Mouse (Mus musculus) forebrain, embryonic 12.5 days (tissue): Measurements from ENCODE around the gene Cyth1. TPM values are rescaled to one million over a fixed set of nuclear protein-coding genes. Genes with fewer than 3 reads are reported as not detected.

Experiments used
- ATAC-seq: fragments of 200-750 bp; cut with Nextera tagmentation; 2 replicates; pipeline ENCODE4 v1.8.0; 2017; ENCODE audit warnings: moderate TSS enrichment; ENCODE audit not compliant: low FRiP score
- H3K27ac ChIP-seq: fragments of 300-500 bp; sonication (generic); 2 replicates; pipeline ENCODE4 v1.5.1; 2016; ENCODE audit warnings: mild to moderate bottlenecking
- H3K27me3 ChIP-seq: fragments of 300-500 bp; sonication (generic); 2 replicates; pipeline ENCODE4 v1.6.1; 2016; ENCODE audit warnings: mild to moderate bottlenecking
- H3K36me3 ChIP-seq: fragments of 300-500 bp; sonication (generic); replicated peaks from 2 replicates; pipeline ENCODE4 v1.6.1; 2016; ENCODE audit warnings: mild to moderate bottlenecking
- H3K4me1 ChIP-seq: fragments of 300-500 bp; sonication (generic); 2 replicates; pipeline ENCODE4 v1.6.1; 2016
- H3K4me2 ChIP-seq: fragments of 300-500 bp; sonication (generic); 2 replicates; pipeline ENCODE4 v1.6.1; 2016; ENCODE audit warnings: mild to moderate bottlenecking, moderate library complexity
- H3K4me3 ChIP-seq: fragments of 300-500 bp; sonication (generic); replicated peaks from 2 replicates; pipeline ENCODE4 v1.5.1; 2016; ENCODE audit warnings: mild to moderate bottlenecking
- H3K9ac ChIP-seq: fragments of 300-500 bp; sonication (generic); 2 replicates; pipeline ENCODE4 v1.6.1; 2016; ENCODE audit warnings: mild to moderate bottlenecking
- H3K9me3 ChIP-seq: fragments of 300-500 bp; sonication (generic); 2 replicates; pipeline ENCODE4 v1.6.1; 2016
- WGBS: fragments of 180-500 bp; shearing (Covaris S2); methylation state at CpG from one replicate; pipeline ENCODE4 v1.1.7; 2016; 5-methylcytosine and 5-hydroxymethylcytosine counted together
- polyA plus RNA-seq: library from polyadenylated mRNA; unstranded; fragments of >200 nt; fragmentation: Nextera tagmentation; extraction: Ambion mirVana; gene quantifications from 2 replicates; pipeline ENCODE4 v1.2.1, GENCODE M21; 2016

The Cyth1 gene
- polyA plus RNA-seq, 1 experiment from 2014 or later = 24.0 TPM

DNA sequence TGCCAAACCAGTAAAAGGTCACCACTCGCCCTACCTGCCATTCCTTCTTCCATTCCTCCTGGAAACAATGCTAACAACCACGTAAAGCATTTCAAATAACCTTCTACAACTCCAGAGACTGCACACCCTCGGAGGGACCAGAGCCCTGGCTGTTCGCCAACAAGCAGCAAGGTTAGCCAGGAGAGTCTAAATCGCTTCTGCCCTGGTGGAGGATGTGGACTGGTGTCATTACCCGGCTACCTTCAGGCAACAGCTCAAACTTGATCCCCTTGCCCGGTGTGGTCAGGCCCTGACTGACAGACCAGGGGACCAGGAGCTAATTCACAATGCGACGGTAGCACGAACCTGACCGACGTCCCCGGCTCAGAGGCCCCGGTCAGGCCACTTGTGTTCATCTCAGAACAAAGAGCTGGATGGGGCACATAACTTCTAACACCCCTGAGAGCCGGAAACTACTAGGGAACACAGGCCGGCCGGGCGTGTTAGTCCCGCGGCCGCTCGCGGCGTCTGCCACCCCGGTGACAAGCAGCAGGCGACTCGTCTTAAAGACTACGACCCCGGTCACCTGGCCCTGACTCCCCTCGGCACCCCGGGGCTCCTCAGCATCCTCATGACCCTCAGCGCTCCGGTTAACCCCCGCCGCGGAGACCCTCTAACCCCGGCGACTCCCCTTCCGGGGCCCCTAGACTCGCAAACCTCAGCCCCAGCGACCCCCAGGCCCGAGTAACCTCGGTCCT is 865 bp downstream of the Cyth1 start:
- Histone ChIP-seq H3K9me3 (no peaks in the 10 kb centered on the region), H3K27ac (no peak overlapping the region), H3K4me1 (peaks cover 20% of the 10 kb centered on the region), H3K9ac (peak overlapping the region; percentile 80), H3K4me2 (peak overlapping the region; percentile 90), H3K36me3 (no peaks in the 10 kb centered on the region), H3K27me3 (peaks cover 8% of the 10 kb centered on the region), H3K4me3 (peak overlapping the region; percentile 67)
- 3% methylated on average over 43 of the region's 43 CpGs for WGBS
- peak; percentile 15 for ATAC-seq

DNA sequence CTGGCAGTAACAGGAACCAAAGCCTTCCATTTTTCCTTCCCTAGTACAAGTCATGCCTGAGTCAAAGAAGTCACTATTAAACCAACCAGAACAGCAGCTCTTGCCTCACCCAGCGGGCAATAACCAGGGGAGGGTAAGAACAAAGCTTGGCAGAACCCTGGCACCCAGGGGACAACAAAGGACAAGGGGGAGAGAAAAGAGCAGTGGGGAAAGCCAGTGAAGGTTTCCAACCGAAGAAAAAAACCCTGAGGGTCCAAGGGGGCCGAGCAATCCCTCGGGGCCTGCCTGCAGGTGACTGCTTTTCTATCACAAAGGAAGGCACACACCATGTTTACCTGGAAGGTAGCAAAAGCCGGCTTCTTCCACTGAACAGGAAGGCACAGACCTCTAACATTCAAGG is 1.7 kb downstream of the Cyth1 start:
- no peaks in the 10 kb centered on the region for H3K36me3 ChIP-seq
- WGBS = 58% methylated on average over 5 of the region's 5 CpGs
- peak overlapping the region; percentile 90 for H3K4me2 ChIP-seq
- peaks cover 8% of the 10 kb centered on the region for H3K27me3 ChIP-seq
- peak overlapping the region; percentile 80 for H3K9ac ChIP-seq
- H3K4me1 ChIP-seq = peaks cover 23% of the 10 kb centered on the region
- no peaks in the 10 kb centered on the region for H3K9me3 ChIP-seq
- no peak for ATAC-seq
- H3K27ac ChIP-seq = no peak overlapping the region
- peak overlapping the region; percentile 67 for H3K4me3 ChIP-seq

DNA sequence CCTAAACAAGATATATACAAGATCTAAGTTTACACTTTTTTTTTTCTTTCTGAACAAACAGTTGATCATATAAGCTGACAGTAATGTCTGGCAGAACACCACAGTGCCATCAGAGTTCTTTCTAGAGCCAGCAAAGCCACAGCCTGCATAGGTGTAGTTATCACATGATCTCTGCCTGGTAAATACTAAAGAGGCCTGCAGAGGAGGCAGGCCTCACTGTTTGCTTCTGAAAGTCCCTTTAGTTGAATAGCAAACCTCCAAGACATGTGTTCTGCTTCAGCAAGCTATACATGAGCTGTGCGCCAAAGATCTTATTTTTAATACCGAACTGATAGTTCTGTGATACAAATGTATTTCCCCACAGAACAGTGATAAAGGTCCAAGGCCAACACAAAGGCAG is 3.3 kb downstream of the Cyth1 start:
- WGBS = 90% methylated on average over 2 of the region's 2 CpGs
- no peak for ATAC-seq
- no peak overlapping the region for H3K4me3 ChIP-seq
- H3K27ac ChIP-seq = no peak overlapping the region
- no peak overlapping the region for H3K4me2 ChIP-seq
- no peaks in the 10 kb centered on the region for H3K9me3 ChIP-seq
- H3K36me3 ChIP-seq = no peaks in the 10 kb centered on the region
- H3K27me3 ChIP-seq = peaks cover 8% of the 10 kb centered on the region
- peaks cover 24% of the 10 kb centered on the region for H3K4me1 ChIP-seq
- H3K9ac ChIP-seq = no peak overlapping the region

DNA sequence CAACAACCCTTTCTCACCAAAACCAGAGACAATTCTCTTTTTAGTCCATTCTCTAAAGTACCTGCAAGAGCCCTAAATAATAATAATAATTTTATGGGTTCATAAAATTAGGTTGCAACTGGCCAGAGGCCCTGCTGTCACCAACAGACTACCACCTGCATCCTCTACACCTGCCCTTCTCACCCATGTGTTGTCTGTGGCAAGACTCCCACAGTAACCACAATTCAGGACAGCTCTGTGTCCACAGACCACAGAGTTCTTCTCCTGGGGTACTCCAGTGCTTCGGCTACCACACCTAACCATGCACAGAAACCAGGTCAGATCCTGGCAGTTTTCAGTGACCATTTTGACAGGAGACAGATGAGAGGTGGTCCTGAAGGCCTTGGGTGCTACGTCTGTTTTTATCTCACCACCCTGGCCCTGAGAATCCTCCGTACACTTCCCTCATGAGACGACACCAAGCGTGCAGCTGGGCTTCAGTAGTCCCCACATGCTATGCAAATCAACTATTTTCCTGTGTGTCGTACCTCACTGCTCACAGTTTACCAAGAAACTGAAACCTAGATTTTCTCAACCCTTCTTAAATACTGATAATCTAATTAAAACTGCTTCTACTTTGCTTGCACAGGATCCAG is 4.6 kb downstream of the Cyth1 start:
- Histone ChIP-seq H3K4me1 (peaks cover 29% of the 10 kb centered on the region), H3K27me3 (peaks cover 8% of the 10 kb centered on the region), H3K27ac (no peak overlapping the region), H3K4me2 (no peak overlapping the region), H3K9ac (no peak overlapping the region), H3K4me3 (no peak overlapping the region), H3K9me3 (no peaks in the 10 kb centered on the region), H3K36me3 (no peaks in the 10 kb centered on the region)
- ATAC-seq = no peak
- WGBS = 93% methylated on average over 6 of the region's 6 CpGs

DNA sequence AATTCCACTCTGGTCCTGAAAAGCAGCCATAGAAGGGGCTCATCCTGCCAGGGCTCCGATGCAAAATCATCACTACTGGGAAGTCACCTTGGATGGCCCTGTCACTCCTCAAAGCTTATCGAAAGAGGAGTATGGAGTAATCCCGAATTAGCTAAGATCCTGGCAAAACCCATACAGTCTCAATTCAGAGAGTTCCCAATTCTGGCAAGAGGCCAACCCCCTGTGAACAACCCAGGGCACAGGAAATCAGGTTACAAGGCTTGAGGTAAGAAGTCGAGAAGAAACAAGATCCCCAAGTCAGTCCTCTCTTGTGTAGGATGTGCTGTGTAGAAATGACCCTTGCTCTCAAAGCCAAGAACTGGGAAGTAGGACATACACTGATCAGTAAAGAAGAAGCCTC is 5.9 kb downstream of the Cyth1 start:
- Histone ChIP-seq H3K27ac (no peak overlapping the region), H3K27me3 (peaks cover 8% of the 10 kb centered on the region), H3K4me2 (no peak overlapping the region), H3K4me1 (peaks cover 27% of the 10 kb centered on the region), H3K9ac (no peak overlapping the region), H3K4me3 (no peak overlapping the region), H3K9me3 (no peaks in the 10 kb centered on the region), H3K36me3 (no peaks in the 10 kb centered on the region)
- no peak for ATAC-seq
- WGBS = 88% methylated on average over 4 of the region's 4 CpGs

DNA sequence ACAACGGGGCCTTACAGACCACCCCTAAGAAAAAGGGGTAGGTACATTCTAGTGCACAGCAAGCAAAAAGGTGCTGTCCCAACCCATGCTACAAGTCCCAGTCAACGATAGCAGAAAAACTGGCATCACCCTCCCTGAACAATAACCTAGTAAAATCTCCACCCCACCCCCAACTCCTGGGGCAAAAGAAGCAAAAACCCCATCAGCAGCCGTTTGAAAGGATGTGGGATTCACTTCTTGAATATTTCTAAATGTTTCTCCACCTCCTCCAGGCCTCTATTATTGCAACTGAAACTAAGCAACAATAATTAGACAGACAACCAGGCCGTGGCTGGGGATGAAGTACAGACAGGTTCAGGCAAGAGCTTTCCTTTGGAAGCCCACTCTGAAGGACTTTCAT is 8.0 kb downstream of the Cyth1 start:
- Histone ChIP-seq H3K9me3 (no peaks in the 10 kb centered on the region), H3K27me3 (no peaks in the 10 kb centered on the region), H3K27ac (no peak overlapping the region), H3K9ac (no peak overlapping the region), H3K4me2 (no peak overlapping the region), H3K36me3 (no peaks in the 10 kb centered on the region), H3K4me3 (no peak overlapping the region), H3K4me1 (peaks cover 21% of the 10 kb centered on the region)
- ATAC-seq = no peak
- 74% methylated on average over 4 of the region's 4 CpGs for WGBS

DNA sequence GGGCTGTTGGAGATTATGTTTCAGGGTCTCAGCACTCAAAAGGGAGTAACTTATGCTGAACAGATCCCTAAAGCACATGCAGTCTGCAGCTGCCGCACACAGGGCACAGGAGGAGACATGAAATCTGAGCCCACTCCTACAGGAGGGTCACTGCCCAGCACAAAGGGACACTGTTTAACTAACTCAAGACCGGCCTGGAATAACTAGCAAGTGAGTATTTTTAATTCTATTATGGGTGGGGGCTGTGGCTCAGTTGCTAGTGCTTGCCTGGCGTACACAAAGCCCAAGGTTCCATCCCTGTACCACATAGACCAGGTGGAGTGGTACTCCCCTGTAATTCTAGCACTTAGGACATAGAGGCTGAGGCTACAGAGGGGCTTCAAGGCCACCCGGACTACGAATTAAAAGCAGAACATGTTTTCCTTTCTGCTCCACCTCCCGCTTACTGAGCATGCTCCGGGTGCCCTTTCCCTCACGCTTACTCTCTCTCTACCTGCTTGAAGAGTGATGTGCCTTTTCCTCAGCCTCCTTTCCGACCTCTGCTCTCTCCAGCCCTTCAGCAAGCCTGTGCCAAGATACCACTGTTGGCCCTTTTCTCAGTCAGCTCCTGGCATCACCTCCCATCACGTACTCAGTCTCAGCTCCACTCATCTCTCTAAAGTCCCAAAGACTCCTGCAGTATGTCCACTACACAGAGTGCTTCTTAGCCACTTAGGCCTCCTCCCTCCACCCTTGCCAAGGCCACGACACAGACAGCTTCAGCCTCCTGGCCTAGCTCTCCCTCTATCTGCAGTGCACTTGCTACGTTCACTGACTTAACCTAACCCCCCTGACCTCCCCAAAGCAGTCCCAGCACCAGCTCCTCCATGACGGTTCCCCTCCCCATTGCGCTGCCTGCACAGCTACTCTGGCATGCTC is 8.9 kb downstream of the Cyth1 start:
- H3K9ac ChIP-seq = no peak overlapping the region
- ATAC-seq = 0 out of 2 replicates have a peak, but pooled peaks have one; percentile 30
- WGBS = 54% methylated on average over 14 of the region's 14 CpGs

DNA sequence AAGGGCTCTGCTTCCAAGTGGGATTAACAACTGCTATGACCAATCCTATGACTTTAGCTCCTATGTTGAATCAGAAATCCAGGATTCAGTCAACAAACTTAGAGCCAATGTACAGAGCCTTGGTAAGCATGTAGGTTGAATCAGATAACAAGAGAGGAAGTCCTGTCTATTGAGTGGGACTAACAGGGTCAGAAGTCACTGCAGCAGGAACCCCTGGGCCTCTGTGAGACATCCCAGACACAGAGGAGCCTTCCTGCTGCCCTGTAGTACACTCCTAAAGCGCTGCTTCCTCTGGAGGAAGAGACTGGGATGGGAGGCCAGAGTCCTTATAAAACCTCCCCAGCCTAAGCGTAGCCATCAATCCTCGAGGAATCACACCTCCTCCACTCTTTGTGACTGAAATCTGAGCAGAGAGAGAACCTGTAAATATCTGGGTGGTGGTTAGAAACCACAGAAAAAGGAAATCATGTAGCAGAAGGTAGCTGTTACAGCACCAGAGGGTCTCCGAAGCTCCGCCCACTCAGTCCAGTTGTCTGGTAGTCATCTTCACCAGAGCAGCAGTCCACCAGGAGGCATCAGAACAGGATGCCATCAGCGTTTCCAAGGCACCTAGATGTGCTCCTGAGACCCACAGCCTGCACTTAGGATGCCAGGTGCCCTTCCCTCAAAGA is 11.7 kb downstream of the Cyth1 start:
- Histone ChIP-seq H3K4me1 (peaks cover 25% of the 10 kb centered on the region), H3K9me3 (no peaks in the 10 kb centered on the region), H3K27me3 (no peaks in the 10 kb centered on the region), H3K4me2 (no peak overlapping the region), H3K27ac (no peak overlapping the region), H3K9ac (no peak overlapping the region), H3K4me3 (no peak overlapping the region), H3K36me3 (no peaks in the 10 kb centered on the region)
- WGBS = 83% methylated on average over 6 of the region's 6 CpGs
- ATAC-seq = no peak

More for the DNA sequence above, 8.9 kb downstream of the Cyth1 start:
- Histone ChIP-seq H3K4me3 (no peak overlapping the region), H3K4me1 (peaks cover 21% of the 10 kb centered on the region), H3K4me2 (peak overlapping the region; percentile 3; the same call in 1 of the 2 replicates), H3K36me3 (no peaks in the 10 kb centered on the region), H3K9me3 (no peaks in the 10 kb centered on the region), H3K27ac (peak overlapping the region; percentile 65), H3K27me3 (no peaks in the 10 kb centered on the region)

DNA sequence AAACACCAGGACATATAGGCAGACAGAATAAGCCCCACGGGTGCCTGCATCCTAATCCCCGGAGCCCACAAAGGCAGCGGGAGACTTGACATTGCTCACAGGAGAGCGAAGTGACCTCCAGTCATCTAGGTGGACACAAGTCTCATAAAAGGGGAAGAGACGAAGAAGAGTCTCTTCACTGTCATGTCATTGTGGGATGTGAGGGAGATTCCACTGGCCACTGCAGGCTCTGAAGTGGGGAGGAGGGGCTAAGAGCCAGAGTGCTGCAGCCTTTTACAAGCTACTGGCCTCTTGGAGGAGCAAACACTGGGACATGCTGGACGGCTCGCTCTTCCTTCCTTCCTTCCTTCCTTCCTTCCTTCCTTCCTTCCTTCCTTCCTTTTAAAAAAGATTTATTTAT is 13.5 kb downstream of the Cyth1 start:
- no peak for ATAC-seq
- Histone ChIP-seq H3K36me3 (no peaks in the 10 kb centered on the region), H3K4me3 (no peak overlapping the region), H3K9ac (no peak overlapping the region), H3K27me3 (no peaks in the 10 kb centered on the region), H3K4me1 (peaks cover 22% of the 10 kb centered on the region), H3K9me3 (no peaks in the 10 kb centered on the region), H3K27ac (no peak overlapping the region), H3K4me2 (no peak overlapping the region)
- 78% methylated on average over 7 of the region's 7 CpGs for WGBS

DNA sequence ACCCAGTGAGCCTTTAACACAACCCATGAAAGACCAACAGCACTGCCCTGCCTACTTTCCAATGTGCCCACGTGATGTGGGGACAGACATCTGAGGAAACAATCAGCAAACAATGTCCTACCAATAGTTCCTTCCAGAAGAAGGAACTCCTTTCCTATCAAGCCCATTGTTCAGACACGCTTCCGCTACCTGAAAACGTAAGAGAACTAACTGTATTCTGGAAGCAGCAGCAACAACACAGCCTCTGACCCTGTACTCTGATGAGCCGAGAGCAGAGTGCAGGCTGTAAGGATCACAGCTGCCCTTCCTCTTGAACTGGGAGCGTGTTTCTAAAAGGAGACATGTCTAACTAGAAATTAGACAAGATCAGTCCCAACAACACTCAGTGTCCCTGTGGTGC is 13.9 kb downstream of the Cyth1 start:
- 84% methylated on average over 6 of the region's 6 CpGs for WGBS
- H3K36me3 ChIP-seq = no peaks in the 10 kb centered on the region
- H3K27ac ChIP-seq = no peak overlapping the region
- H3K27me3 ChIP-seq = no peaks in the 10 kb centered on the region
- no peak for ATAC-seq
- no peak overlapping the region for H3K4me2 ChIP-seq
- no peaks in the 10 kb centered on the region for H3K9me3 ChIP-seq
- H3K4me3 ChIP-seq = no peak overlapping the region
- peaks cover 17% of the 10 kb centered on the region for H3K4me1 ChIP-seq
- no peak overlapping the region for H3K9ac ChIP-seq

DNA sequence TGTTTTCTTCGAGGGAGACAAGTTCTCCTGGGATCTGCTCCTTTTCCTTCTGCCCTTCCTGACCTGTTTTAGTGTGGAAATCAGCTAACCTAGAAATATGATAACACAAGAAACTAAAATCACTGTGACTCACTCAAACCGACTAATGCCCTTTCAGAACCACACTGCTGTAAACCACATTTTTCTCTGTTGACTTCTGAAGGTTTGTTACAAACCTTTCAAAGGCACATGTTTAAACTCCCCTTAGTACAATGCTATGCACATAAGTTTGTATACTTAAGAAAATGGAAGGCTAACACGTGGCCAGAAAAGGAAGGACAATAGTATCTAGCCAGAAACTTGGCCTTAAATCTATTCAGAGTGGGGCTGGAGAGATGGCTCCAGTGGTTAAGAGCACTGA is 14.5 kb downstream of the Cyth1 start:
- H3K4me2 ChIP-seq = no peak overlapping the region
- no peak overlapping the region for H3K9ac ChIP-seq
- H3K27ac ChIP-seq = no peak overlapping the region
- no peaks in the 10 kb centered on the region for H3K9me3 ChIP-seq
- WGBS = 76% methylated on average over 3 of the region's 3 CpGs
- no peaks in the 10 kb centered on the region for H3K27me3 ChIP-seq
- ATAC-seq = no peak
- H3K4me1 ChIP-seq = peaks cover 12% of the 10 kb centered on the region
- no peak overlapping the region for H3K4me3 ChIP-seq
- no peaks in the 10 kb centered on the region for H3K36me3 ChIP-seq

DNA sequence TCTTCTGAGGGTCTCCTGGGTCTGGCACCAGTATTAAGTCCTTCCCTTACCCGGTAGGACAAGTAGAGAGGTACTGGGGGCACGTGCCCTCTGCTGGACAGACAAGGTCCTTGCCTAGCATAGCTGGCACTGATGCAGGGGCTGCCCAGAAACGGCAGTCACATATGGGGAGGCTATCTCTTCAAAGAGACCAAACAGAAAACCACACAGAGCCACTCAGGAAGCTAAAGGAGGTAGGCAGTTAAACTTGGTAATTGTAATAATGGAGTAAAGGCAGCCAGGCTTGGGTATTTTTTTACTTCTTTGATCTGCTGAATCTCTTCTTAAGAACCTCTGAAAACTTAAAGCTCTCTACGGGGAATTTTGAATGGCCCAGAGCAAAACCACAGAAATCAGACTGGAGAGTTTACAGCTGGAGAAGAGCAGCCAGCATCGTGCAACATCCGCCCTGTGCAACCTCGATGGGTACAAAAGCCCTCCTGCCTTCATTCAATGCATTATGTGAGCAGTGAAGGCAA is 16.0 kb downstream of the Cyth1 start:
- H3K9ac ChIP-seq = no peak overlapping the region
- H3K4me3 ChIP-seq = no peak overlapping the region
- 40% methylated on average over 7 of the region's 7 CpGs for WGBS
- H3K9me3 ChIP-seq = no peaks in the 10 kb centered on the region
- H3K4me1 ChIP-seq = peaks cover 10% of the 10 kb centered on the region
- H3K4me2 ChIP-seq = no peak overlapping the region
- no peaks in the 10 kb centered on the region for H3K36me3 ChIP-seq
- H3K27me3 ChIP-seq = no peaks in the 10 kb centered on the region
- H3K27ac ChIP-seq = no peak overlapping the region
- no peak for ATAC-seq
